Mouse (Mus musculus): ENCODE results near the gene Npw.
"Not testable (repeated sequence)": the region's sequence is repeated elsewhere in the genome, so short reads cannot be mapped to it uniquely, and the experiment has no call there.

- not testable (repeated sequence) for TF ChIP-seq POLR2A, CTCF (IDR thresholded peaks at IDR 0.05; ENCODE audit: extremely low read depth, insufficient read depth, low read length)
Observed at GRCm38 (mm10) chr17:24669214-24669544, 10.9 kb upstream of the Npw start.

Data from cortical plate, adult 2 months (tissue).